Mouse (Mus musculus): ENCODE measurements around the gene Meaf6.

DNA sequence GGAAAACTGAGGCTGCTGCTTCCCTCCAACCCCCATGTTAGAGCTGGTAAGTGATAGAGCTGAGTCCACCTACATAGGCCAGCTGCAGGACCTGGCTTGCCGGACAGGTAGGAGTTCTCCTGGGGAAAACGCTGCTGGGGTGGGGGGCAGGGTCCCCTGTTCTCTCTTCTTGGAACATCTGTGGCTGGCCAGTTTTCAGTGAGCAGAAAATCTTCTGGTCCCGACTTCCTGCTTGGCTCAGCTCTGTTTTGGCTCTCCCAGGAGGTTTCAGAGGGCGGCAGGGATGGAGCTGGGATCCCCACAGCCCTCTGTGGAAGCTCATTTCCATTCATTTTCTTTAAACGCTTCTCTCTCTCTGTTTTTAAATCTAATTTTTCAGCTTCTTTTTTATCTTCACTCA, 64.5 kb downstream of the Meaf6 start:
- TF ChIP-seq POLR2A (IDR thresholded peaks at IDR 0.05; ENCODE audit: borderline replicate concordance, extremely low read depth, insufficient read depth, insufficient read length, poor library complexity, severe bottlenecking): no peak
- TF ChIP-seq CTCF (IDR thresholded peaks at IDR 0.05; ENCODE audit: borderline replicate concordance, extremely low read depth, insufficient read depth, insufficient read length): no peak
